ENCODE assay signal across 8 mouse cellular contexts in the genomic region with DNA sequence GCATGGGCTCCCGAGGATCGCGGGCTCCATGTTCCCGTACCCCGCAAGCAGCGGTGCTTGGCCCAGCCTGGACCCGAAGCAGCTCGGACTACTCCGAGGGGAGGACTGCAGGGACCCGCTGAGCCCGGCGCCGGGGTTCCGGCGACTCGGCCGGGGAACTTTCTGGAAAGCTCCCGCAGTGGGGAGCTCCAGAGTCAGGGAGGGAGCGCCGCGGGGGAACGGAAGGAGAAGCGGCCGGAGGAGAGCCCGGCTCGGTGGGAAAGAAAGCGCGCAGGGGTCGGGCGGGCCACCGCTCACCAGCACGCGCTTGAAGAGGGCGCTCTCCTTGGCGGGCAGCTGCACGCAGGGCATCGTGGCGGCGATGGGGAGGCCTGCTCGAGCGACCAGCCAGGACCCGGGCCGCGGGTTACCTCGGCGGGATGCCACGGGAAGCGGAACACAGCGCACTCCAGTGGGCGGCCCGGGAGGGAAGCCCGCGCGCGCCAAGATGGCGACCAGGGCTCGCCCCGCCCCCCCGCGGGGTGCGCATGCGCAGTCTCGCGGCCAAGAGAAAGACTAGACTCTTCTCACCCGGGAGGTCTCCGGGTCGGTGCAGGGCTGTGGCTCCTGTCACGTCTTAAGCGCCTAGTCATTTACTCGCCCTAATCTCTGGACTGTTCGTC. TPM values are rescaled to one million over a fixed set of nuclear protein-coding genes. Genes with fewer than 3 reads are reported as not detected.
A peak's percentile ranks its signal among the peaks of the same experiment; 100 is the strongest.
DNase-seq lines count a peak whose midpoint lies in the region; ATAC-seq lines count a peak whose summit lies in the region.

A gene (minus strand): TSS at position 514 of the 662 bp plus-strand sequence.

- no peaks in the 10 kb centered on the region for H3K4me1 ChIP-seq in hindbrain, embryonic 11.5 days (replicated peaks; ENCODE audit: control insufficient read depth, insufficient read depth, low read length)

- no peaks in the 10 kb centered on the region for H3K36me3 ChIP-seq in hindbrain, embryonic 11.5 days (ENCODE audit: control insufficient read depth, insufficient read depth, low read length)

- WGBS in hindbrain, embryonic 11.5 days, result 0% methylated on average over 64 of the region's 71 CpGs

- peak within 1 kb of the TSS; percentile 82 for H3K4me3 ChIP-seq in hindbrain, embryonic 11.5 days (ENCODE audit: low read depth, low read length)

- DNase-seq in MEL-GATA-1-ER (ENCODE audit: extremely low read depth, low read depth), result peak; percentile 52
- DNase-seq in cerebellum, adult 8-10 months, result peak; percentile 94
- peak; percentile 99 for DNase-seq in hindbrain, embryonic 11.5 days (ENCODE audit: low spot score)
- DNase-seq in layer of hippocampus, postnatal 10 days (ENCODE audit: low spot score in 2 of 2), result peak; percentile 95 to 97
- peak; percentile 95 for DNase-seq in lung, postnatal 10 days
- DNase-seq in ovary, postnatal 36 days (ENCODE audit: low spot score), result peak; percentile 96
- DNase-seq in thymus, postnatal 25 days, result peak; percentile 97

- H3K27me3 ChIP-seq in hindbrain, embryonic 11.5 days (ENCODE audit: control insufficient read depth, insufficient read depth, low read length), result no peaks in the 10 kb centered on the region

- peak within 1 kb of the TSS; percentile 89 for H3K9ac ChIP-seq in hindbrain, embryonic 11.5 days (ENCODE audit: low read depth, low read length)

- H3K4me2 ChIP-seq in hindbrain, embryonic 11.5 days (replicated peaks; ENCODE audit: low read depth, low read length), result peak within 1 kb of the TSS; percentile 70

- peak within 1 kb of the TSS; percentile 97 for H3K27ac ChIP-seq in hindbrain, embryonic 11.5 days (ENCODE audit: low read depth, low read length)

- peak; percentile 91 for ATAC-seq in frontal cortex, adult (ENCODE audit: low TSS enrichment)
- ATAC-seq in hindbrain, embryonic 11.5 days (ENCODE audit: low FRiP score), result peak; percentile 98

- no peaks in the 10 kb centered on the region for H3K9me3 ChIP-seq in hindbrain, embryonic 11.5 days (ENCODE audit: control insufficient read depth, low read length)

RNA-seq across cellular contexts. Expression of the gene that starts here (rescaled TPM):
- polyA plus RNA-seq in hindbrain, embryonic 11.5 days (2014; fragmentation: Nextera tagmentation; extraction: Ambion mirVana), result 37.0 and 39.5 TPM in 2 replicates
- 10 to 100 TPM; 10.6 to 14.5 TPM for total RNA-seq in layer of hippocampus, postnatal 10 days (2021)

Comparison
In these comparisons a context has a peak if more than half of its experiments do, and no peak if none do; other contexts are left out.
1. Peak in every context shown above with its lines: DNase-seq, ATAC-seq, H3K4me3 ChIP-seq and H3K27ac ChIP-seq.